Mouse (Mus musculus): ENCODE results near the gene Gm28360.
"Not testable (repeated sequence)": the region's sequence is repeated elsewhere in the genome, so short reads cannot be mapped to it uniquely, and the experiment has no call there.

Gene Gm28360

GRCm38 (mm10) chr1:117829781-117830180 is at the start of gene Gm28360:
Gene Gm28360 (plus strand): TSS chr1:117830081.
- not testable (repeated sequence) for DNase-seq (ENCODE audit: low read depth, low spot score)

- not testable (repeated sequence) for DNase-seq (ENCODE audit: low read depth, low spot score)
Measured at GRCm38 (mm10) chr1:117780833-117781232, 49.0 kb upstream of the Gm28360 start, which contains the start of gene B020011L13Rik. Gene B020011L13Rik (plus strand): TSS chr1:117781133.

- peak; percentile 73 for DNase-seq (ENCODE audit: low read depth, low spot score)
Measured at GRCm38 (mm10) chr1:117816271-117816670, 13.6 kb upstream of the Gm28360 start.

DNA sequence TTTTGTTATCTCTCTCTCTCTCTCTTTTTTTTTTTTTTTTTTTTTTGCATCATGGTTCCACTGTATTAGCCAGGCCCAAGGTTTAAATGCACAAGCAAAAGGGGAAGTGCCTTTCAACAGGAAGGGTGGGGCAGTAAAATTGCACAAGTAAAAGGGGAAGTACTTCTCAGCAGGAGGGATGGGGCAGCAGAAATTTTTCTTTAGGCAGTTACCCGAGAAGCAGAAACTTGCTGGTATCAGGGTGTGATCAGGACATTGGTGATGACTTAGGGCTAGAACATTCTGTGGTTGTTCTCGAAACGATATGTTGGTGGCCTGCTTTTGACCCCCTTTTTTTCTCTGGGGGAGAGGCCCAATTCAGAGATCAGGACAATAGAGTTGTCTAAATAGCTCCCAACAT is 21.8 kb downstream of the Gm28360 start:
- DNase-seq (ENCODE audit: low read depth, low spot score) = peak; percentile 3
